8 mouse cellular contexts compared by ENCODE assay signal in genomic region chr8:119840275-119840808, GRCm38 (mm10). TPM values are rescaled to one million over a fixed set of nuclear protein-coding genes. Genes with fewer than 3 reads are reported as not detected.
DNase-seq lines count a peak whose midpoint lies in the region; ATAC-seq lines count a peak whose summit lies in the region.

Cotl1 (minus strand) TSS chr8:119840544.

- ATAC-seq in common myeloid progenitor, adult 5-6 weeks (replicated peaks; ENCODE audit: low read depth, poor library complexity, severe bottlenecking), result peak; percentile 78

- peaks cover 20% of the 10 kb centered on the region for H3K36me3 ChIP-seq in megakaryocyte, embryonic 14.5 days (replicated peaks; ENCODE audit: low read length)

- H3K4me1 ChIP-seq in megakaryocyte, embryonic 14.5 days, result peaks cover 56% of the 10 kb centered on the region

- H3K9me3 ChIP-seq in megakaryocyte, embryonic 14.5 days, result no peaks in the 10 kb centered on the region

- peak within 1 kb of the TSS; percentile 99 for H3K4me3 ChIP-seq in megakaryocyte, embryonic 14.5 days (replicated peaks)

- peak; percentile 95 for DNase-seq in ZHBTc4 (ENCODE audit: low read depth, low spot score)
- peak; percentile 95 to 96 for DNase-seq in gastrocnemius, adult 8-10 months (ENCODE audit: low spot score in 2 of 2)
- peak; percentile 53 for DNase-seq in hindlimb bud, embryonic 11.5 days (ENCODE audit: extremely low spot score, low read depth, low spot score)
- peak; percentile 89 to 95 for DNase-seq in left cerebral cortex, adult 8-10 months (ENCODE audit: low spot score in 2 of 2)
- DNase-seq in right cerebral cortex, postnatal 10 days (ENCODE audit: low spot score in 2 of 2), result peak; percentile 98 to 99
- peak; percentile 98 for DNase-seq in urinary bladder, postnatal 25 days (ENCODE audit: low spot score)

- peaks cover 20% of the 10 kb centered on the region for H3K27me3 ChIP-seq in megakaryocyte, embryonic 14.5 days (replicated peaks)

RNA-seq across cellular contexts. Expression of gene Cotl1, which starts in this region (rescaled TPM):
- 79.3 and 132 TPM in 2 replicates for total RNA-seq in common myeloid progenitor, adult 5-6 weeks (2017)
- total RNA-seq in gastrocnemius, adult 8-10 months (2022), result 1 to 10 TPM; 1.8 to 3.7 (median 3.2) TPM
- 100 to 1,000 TPM in 1 of 4 experiments, 10 to 100 TPM in 3; 52.1 to 105 (median 68.9) TPM for total RNA-seq in left cerebral cortex, adult 8-10 months (2022)
- 413 and 593 TPM in 2 replicates for polyA plus RNA-seq in megakaryocyte, embryonic 14.5 days (2012; ENCODE audit: insufficient read depth, low replicate concordance)

Comparison
In these comparisons a context has a peak if more than half of its experiments do, and no peak if none do; other contexts are left out.
1. Peak in every context shown above with its lines: DNase-seq, ATAC-seq and H3K4me3 ChIP-seq.
2. RNA of gene Cotl1 (total RNA-seq): 79.3 to 132 TPM in common myeloid progenitor, adult 5-6 weeks and 52.1 to 105 TPM in left cerebral cortex, adult 8-10 months; 1.8 to 3.7 TPM in gastrocnemius, adult 8-10 months; every median in the first group is over 10 times any median in the second.